Mouse (Mus musculus) C2C12 (cell line): ENCODE results near the gene Trpv2. TPM values are rescaled to one million over a fixed set of nuclear protein-coding genes. Genes with fewer than 3 reads are reported as not detected.

ENCODE experiments used
- H3K27me3 ChIP-seq: one replicate; pipeline ENCODE4 v1.6.1; 2011; ENCODE audit not compliant: control insufficient read depth, insufficient read depth, insufficient read length
- H3K36me3 ChIP-seq: one replicate; pipeline ENCODE4 v1.6.1; 2011; ENCODE audit not compliant: control insufficient read depth, insufficient read depth
- H3K4me3 ChIP-seq: one replicate; pipeline ENCODE4 v1.5.1; 2011; ENCODE audit warnings: mild to moderate bottlenecking, control low read depth; ENCODE audit not compliant: poor library complexity, insufficient read depth, severe bottlenecking
- H3K79me2 ChIP-seq: one replicate; pipeline ENCODE4 v1.6.1; 2011; ENCODE audit not compliant: control insufficient read depth, insufficient read depth
- H3K79me3 ChIP-seq: one replicate; pipeline ENCODE4 v1.6.1; 2011; ENCODE audit warnings: low read depth, control low read depth
- H3ac ChIP-seq: one replicate; pipeline ENCODE3; 2011; ENCODE audit warnings: low read depth; ENCODE audit not compliant: control insufficient read depth, insufficient read length
- CEBPB ChIP-seq: IDR thresholded peaks from one replicate; pipeline ENCODE4 v1.6.1; 2011; ENCODE audit warnings: low read depth, mild to moderate bottlenecking, control low read depth, moderate library complexity
- CTCF ChIP-seq: IDR thresholded peaks from one replicate; pipeline ENCODE4 v1.5.1; 2011; ENCODE audit not compliant: control insufficient read depth, insufficient read depth, insufficient read length
- FOSL1 ChIP-seq: IDR thresholded peaks from one replicate; pipeline ENCODE4 v1.8.0; 2011; ENCODE audit warnings: mild to moderate bottlenecking, low read length; ENCODE audit not compliant: poor library complexity, insufficient read depth, severe bottlenecking
- MAX ChIP-seq: IDR thresholded peaks from one replicate; pipeline ENCODE4 v1.6.1; 2011; ENCODE audit warnings: mild to moderate bottlenecking, control low read depth
- MYOD1 ChIP-seq: IDR thresholded peaks from one replicate; pipeline ENCODE4 v1.6.1; 2011; ENCODE audit warnings: low read depth; ENCODE audit not compliant: control insufficient read depth, insufficient read length
- MYOG ChIP-seq: IDR thresholded peaks from one replicate; pipeline ENCODE4 v1.6.1; 2011; ENCODE audit not compliant: control insufficient read depth, insufficient read length; ENCODE audit errors: extremely low read depth
- USF1 ChIP-seq: IDR thresholded peaks from one replicate; pipeline ENCODE4 v1.6.1; 2011; ENCODE audit warnings: low read depth, mild to moderate bottlenecking, control low read depth, moderate library complexity
- polyA plus RNA-seq: library from polyadenylated mRNA; unstranded; fragments of >200 nt; fragmentation: generic; extraction: Trizol; gene quantifications from one replicate; pipeline ENCODE4 v1.2.1, GENCODE M21; 2012; ENCODE audit warnings: missing spikeins

The Trpv2 gene
- polyA plus RNA-seq, 1 experiment: 12.8 TPM

GRCm38 (mm10) chr11:62554934-62555517 is 19.3 kb upstream of the Trpv2 start:
- Histone ChIP-seq H3K4me3 (no peak overlapping the region), H3K27me3 (no peaks in the 10 kb centered on the region), H3K79me2 (peaks cover 44% of the 10 kb centered on the region), H3K36me3 (peaks cover 27% of the 10 kb centered on the region), H3K79me3 (peaks cover 27% of the 10 kb centered on the region), H3ac (no peak overlapping the region)
- no peak for TF ChIP-seq MYOD1
- no peak for TF ChIP-seq CEBPB
- TF ChIP-seq USF1: no peak
- no peak for TF ChIP-seq MYOG
- no peak for TF ChIP-seq FOSL1
- no peak for TF ChIP-seq MAX
- no peak for TF ChIP-seq CTCF

GRCm38 (mm10) chr11:62555896-62556412 is 18.3 kb upstream of the Trpv2 start:
- Histone ChIP-seq H3K4me3 (no peak overlapping the region), H3K79me2 (peaks cover 37% of the 10 kb centered on the region), H3K79me3 (peaks cover 27% of the 10 kb centered on the region), H3ac (no peak overlapping the region), H3K27me3 (no peaks in the 10 kb centered on the region), H3K36me3 (peaks cover 27% of the 10 kb centered on the region)
- TF ChIP-seq FOSL1: no peak
- no peak for TF ChIP-seq CTCF
- TF ChIP-seq USF1: no peak
- no peak for TF ChIP-seq MYOD1
- TF ChIP-seq MYOG: no peak
- TF ChIP-seq CEBPB: no peak
- TF ChIP-seq MAX: no peak

GRCm38 (mm10) chr11:62557205-62557604 is 17.1 kb upstream of the Trpv2 start:
- Histone ChIP-seq H3ac (no peak overlapping the region), H3K4me3 (no peak overlapping the region), H3K27me3 (no peaks in the 10 kb centered on the region), H3K79me2 (peaks cover 27% of the 10 kb centered on the region), H3K79me3 (peaks cover 21% of the 10 kb centered on the region), H3K36me3 (peaks cover 27% of the 10 kb centered on the region)
- TF ChIP-seq MYOD1 (no peak), USF1 (no peak), CEBPB (no peak), MAX (no peak), FOSL1 (no peak), MYOG (no peak), CTCF (no peak)

- peaks cover 20% of the 10 kb centered on the region for H3K79me2 ChIP-seq
These were observed 16.1 kb upstream of the Trpv2 start for GRCm38 (mm10) chr11:62558152-62558551.

GRCm38 (mm10) chr11:62558961-62559646 is 15.2 kb upstream of the Trpv2 start:
- TF ChIP-seq USF1 (peak; percentile 86), FOSL1 (no peak)
- H3K4me3 ChIP-seq: no peak overlapping the region
- peaks cover 12% of the 10 kb centered on the region for H3K36me3 ChIP-seq
- H3K79me2 ChIP-seq: peaks cover 10% of the 10 kb centered on the region
- peaks cover 7% of the 10 kb centered on the region for H3K79me3 ChIP-seq
- H3ac ChIP-seq: no peak overlapping the region
- no peaks in the 10 kb centered on the region for H3K27me3 ChIP-seq

More at GRCm38 (mm10) chr11:62558152-62558551, 16.1 kb upstream of the Trpv2 start:
- Histone ChIP-seq H3K79me3 (peaks cover 16% of the 10 kb centered on the region), H3K4me3 (no peak overlapping the region), H3K36me3 (peaks cover 22% of the 10 kb centered on the region), H3ac (no peak overlapping the region), H3K27me3 (no peaks in the 10 kb centered on the region)
- no peak for TF ChIP-seq CTCF
- no peak for TF ChIP-seq USF1
- no peak for TF ChIP-seq MYOD1
- no peak for TF ChIP-seq FOSL1
- no peak for TF ChIP-seq MAX
- TF ChIP-seq CEBPB: no peak
- no peak for TF ChIP-seq MYOG
